Mouse (Mus musculus) layer of hippocampus, adult 18-20 months (tissue): ENCODE measurements at regions not wholly inside any gene's neighbourhood (a gene's known extent, or its start where the extent isn't known, plus 50 kb on each side); places are given as distances from the start of the nearest gene placed in this dataset.

Source experiments
- DNase-seq, 2 experiments: peaks; one replicate each; pipeline ENCODE4 v3.0.0; 2022; ENCODE audit warnings: low spot score in 2 of 2

GRCm38 (mm10) chr4:95483571-95483970, 73.7 kb upstream of the Fggy start:
- peak in 1 of 2 experiments; percentile 4 for DNase-seq

- DNase-seq = no peak
Observed at GRCm38 (mm10) chr4:95487323-95487722, 70.0 kb upstream of the Fggy start.

GRCm38 (mm10) chr4:95487969-95488368, 69.3 kb upstream of the Fggy start:
- DNase-seq = no peak

GRCm38 (mm10) chr4:95489059-95489458, 68.2 kb upstream of the Fggy start:
- no peak for DNase-seq

GRCm38 (mm10) chr4:95500265-95500664, 57.0 kb upstream of the Fggy start:
- no peak for DNase-seq

GRCm38 (mm10) chr4:95501164-95501563, 56.1 kb upstream of the Fggy start:
- DNase-seq = no peak

- no peak for DNase-seq
Observed at GRCm38 (mm10) chr4:95507141-95507945, 50.0 kb upstream of the Fggy start.
